Mouse (Mus musculus): ENCODE results near the gene Inpp5d.

- no peak for TF ChIP-seq GATA1 (IDR thresholded peaks at IDR 0.05; ENCODE audit: low read length)
- TF ChIP-seq TAL1 (IDR thresholded peaks at IDR 0.05; ENCODE audit: low read length) = no peak
Observed at GRCm38 (mm10) chr1:87578965-87579364, 41.1 kb upstream of the Inpp5d start.

Measured in erythroblast, embryonic 14.5 days (primary cell).